Mouse (Mus musculus) CH12.LX (cell line): Measurements from ENCODE around the gene Disp3. TPM values are rescaled to one million over a fixed set of nuclear protein-coding genes. Genes with fewer than 3 reads are reported as not detected.

Experiments
- DNase-seq: peaks from one replicate; pipeline ENCODE4 v3.0.0-alpha.2; 2013; ENCODE audit errors: extremely low read depth
- H3K27ac ChIP-seq: 2 replicates; pipeline ENCODE4 v1.5.1; 2012; ENCODE audit warnings: low read depth, mild to moderate bottlenecking, control low read depth, moderate library complexity; ENCODE audit not compliant: insufficient read depth
- H3K27me3 ChIP-seq: replicated peaks from 2 replicates; pipeline ENCODE3; 2012; ENCODE audit warnings: inconsistent platforms
- H3K36me3 ChIP-seq, 2 experiments: replicated peaks in 1 of 2; 2 replicates each; pipeline versions ENCODE3 to v1.6.1; 2012; ENCODE audit warnings: inconsistent platforms in 1 of 2, low read length in 1 of 2, mild to moderate bottlenecking in 1 of 2, mixed read lengths in 1 of 2, moderate library complexity in 1 of 2; ENCODE audit not compliant: control insufficient read depth in 1 of 2, insufficient read depth in 1 of 2
- H3K4me1 ChIP-seq, 2 experiments: 2 replicates each; pipeline ENCODE4 v1.6.1; 2012; ENCODE audit warnings: inconsistent platforms in 1 of 2, moderate library complexity in 1 of 2; ENCODE audit not compliant: insufficient read depth in 2 of 2, control insufficient read depth in 1 of 2
- H3K4me2 ChIP-seq: 2 replicates; pipeline ENCODE4 v1.6.1; 2012; ENCODE audit warnings: low read depth, mild to moderate bottlenecking, control low read depth; ENCODE audit not compliant: poor library complexity, insufficient read depth, severe bottlenecking
- H3K4me3 ChIP-seq, 3 experiments: fragments of 150-350 bp in 1 of 3; sonication (generic) in 1 of 3; replicated peaks in 1 of 3; 2 replicates each; pipeline versions ENCODE3 to v1.5.1; 2011 to 2012; ENCODE audit warnings: low read depth in 2 of 3, low read length in 2 of 3, mild to moderate bottlenecking in 2 of 3, moderate library complexity in 2 of 3, control low read depth in 1 of 3, improper control_type of control experiment in 1 of 3, inconsistent platforms in 1 of 3, mixed read lengths in 1 of 3; ENCODE audit not compliant: poor library complexity in 1 of 3
- H3K79me2 ChIP-seq: replicated peaks from 2 replicates; pipeline ENCODE4 v1.6.1; 2012; ENCODE audit warnings: mild to moderate bottlenecking, moderate library complexity; ENCODE audit not compliant: control insufficient read depth, poor library complexity, insufficient read depth, severe bottlenecking; ENCODE audit errors: extremely low read depth
- H3K9ac ChIP-seq: 2 replicates; pipeline ENCODE4 v1.6.1; 2012; ENCODE audit warnings: low read depth, mild to moderate bottlenecking, control low read depth, moderate library complexity; ENCODE audit not compliant: insufficient read depth
- H3K9me3 ChIP-seq: replicated peaks from 2 replicates; pipeline ENCODE3; 2012; ENCODE audit warnings: low read length, inconsistent platforms, mixed read lengths
- BHLHE40 ChIP-seq: IDR thresholded peaks from 2 replicates; pipeline ENCODE4 v1.6.1; 2011; ENCODE audit warnings: mild to moderate bottlenecking, low read depth, low read length, improper control_type of control experiment
- CHD1 ChIP-seq: IDR thresholded peaks from 2 replicates; pipeline ENCODE4 v1.6.1; 2012; ENCODE audit warnings: low read depth, low read length, improper control_type of control experiment, inconsistent platforms
- CHD2 ChIP-seq: IDR thresholded peaks from 2 replicates; pipeline ENCODE4 v1.6.1; 2011; ENCODE audit warnings: low read length, improper control_type of control experiment
- CTCF ChIP-seq, 2 experiments: IDR thresholded peaks in 1 of 2; conservative IDR thresholded peaks in 1 of 2; 2 replicates each; pipeline ENCODE4 v1.5.1; 2011 to 2012; ENCODE audit warnings: low read depth in 2 of 2, low read length in 2 of 2, improper control_type of control experiment in 1 of 2, inconsistent platforms in 1 of 2, mild to moderate bottlenecking in 1 of 2, moderate library complexity in 1 of 2
- ELF1 ChIP-seq: IDR thresholded peaks from 2 replicates; pipeline ENCODE4 v1.6.1; 2014; ENCODE audit warnings: low read depth, mild to moderate bottlenecking, inconsistent platforms, low read length, improper control_type of control experiment
- EP300 ChIP-seq: IDR thresholded peaks from 2 replicates; pipeline ENCODE4 v1.6.1; 2011; ENCODE audit warnings: low read length, improper control_type of control experiment
- ETS1 ChIP-seq: conservative IDR thresholded peaks from 2 replicates; pipeline ENCODE4 v1.6.1; 2012; ENCODE audit warnings: low read depth, mild to moderate bottlenecking, inconsistent platforms, low read length, improper control_type of control experiment, moderate library complexity
- HCFC1 ChIP-seq: IDR thresholded peaks from 2 replicates; pipeline ENCODE4 v1.6.1; 2012; ENCODE audit warnings: low read depth, mild to moderate bottlenecking, inconsistent platforms, low read length, improper control_type of control experiment
- JUN ChIP-seq: IDR thresholded peaks from 2 replicates; pipeline ENCODE4 v1.6.1; 2011; ENCODE audit warnings: low read depth, mild to moderate bottlenecking, low read length, improper control_type of control experiment, moderate library complexity; ENCODE audit not compliant: insufficient read depth
- JUND ChIP-seq: conservative IDR thresholded peaks from 2 replicates; pipeline ENCODE4 v1.6.1; 2011; ENCODE audit warnings: low read depth, low read length, improper control_type of control experiment
- MAFK ChIP-seq: IDR thresholded peaks from 2 replicates; pipeline ENCODE4 v1.6.1; 2011; ENCODE audit warnings: low read length, improper control_type of control experiment; ENCODE audit not compliant: insufficient replicate concordance
- MAX ChIP-seq: IDR thresholded peaks from 2 replicates; pipeline ENCODE4 v1.6.1; 2011; ENCODE audit warnings: low read length, improper control_type of control experiment
- MEF2A ChIP-seq: IDR thresholded peaks from 2 replicates; pipeline ENCODE4 v1.6.1; 2014; ENCODE audit warnings: low read depth, mild to moderate bottlenecking, inconsistent platforms, low read length, improper control_type of control experiment, borderline replicate concordance
- MYC ChIP-seq: IDR thresholded peaks from 2 replicates; pipeline ENCODE4 v1.6.1; 2011; ENCODE audit warnings: low read depth, mild to moderate bottlenecking, improper control_type of control experiment, low read length
- NELFE ChIP-seq: IDR thresholded peaks from 2 replicates; pipeline ENCODE4 v1.6.1; 2011; ENCODE audit warnings: low read depth, low read length, improper control_type of control experiment
- POLR2A ChIP-seq: IDR thresholded peaks from 2 replicates; pipeline ENCODE4 v1.6.1; 2011; ENCODE audit warnings: low read depth, mild to moderate bottlenecking, improper control_type of control experiment, low read length
- POLR2AphosphoS2 ChIP-seq: IDR thresholded peaks from 2 replicates; pipeline ENCODE4 v1.6.1; 2011; ENCODE audit warnings: low read depth, low read length, improper control_type of control experiment
- RCOR1 ChIP-seq: conservative IDR thresholded peaks from 2 replicates; pipeline ENCODE4 v1.6.1; 2012; ENCODE audit warnings: low read depth, mild to moderate bottlenecking, inconsistent platforms, low read length, improper control_type of control experiment
- SIN3A ChIP-seq: IDR thresholded peaks from 2 replicates; pipeline ENCODE4 v1.6.1; 2012; ENCODE audit warnings: low read length, improper control_type of control experiment, inconsistent platforms
- SMC3 ChIP-seq: IDR thresholded peaks from 2 replicates; pipeline ENCODE4 v1.6.1; 2011; ENCODE audit warnings: low read depth, low read length, improper control_type of control experiment
- TBP ChIP-seq: conservative IDR thresholded peaks from 2 replicates; pipeline ENCODE4 v1.6.1; 2011; ENCODE audit warnings: low read depth, low read length, improper control_type of control experiment
- TCF12 ChIP-seq: IDR thresholded peaks from 2 replicates; pipeline ENCODE4 v1.6.1; 2014; ENCODE audit warnings: low read depth, mild to moderate bottlenecking, inconsistent platforms, low read length, improper control_type of control experiment
- UBTF ChIP-seq: IDR thresholded peaks from 2 replicates; pipeline ENCODE4 v1.6.1; 2012; ENCODE audit warnings: low read depth, mild to moderate bottlenecking, inconsistent platforms, low read length, improper control_type of control experiment, moderate library complexity
- USF1 ChIP-seq: IDR thresholded peaks from 2 replicates; pipeline ENCODE4 v1.6.1; 2014; ENCODE audit warnings: low read depth, mild to moderate bottlenecking, inconsistent platforms, low read length, improper control_type of control experiment
- USF2 ChIP-seq: conservative IDR thresholded peaks from 2 replicates; pipeline ENCODE4 v1.6.1; 2011; ENCODE audit warnings: low read depth, low read length, improper control_type of control experiment
- ZKSCAN1 ChIP-seq: IDR thresholded peaks from 2 replicates; pipeline ENCODE4 v1.6.1; 2012; ENCODE audit warnings: low read depth, inconsistent platforms, low read length, improper control_type of control experiment, borderline replicate concordance
- ZMIZ1 ChIP-seq: IDR thresholded peaks from 2 replicates; pipeline ENCODE4 v1.6.1; 2012; ENCODE audit warnings: low read depth, mild to moderate bottlenecking, inconsistent platforms, low read length, improper control_type of control experiment
- ZNF384 ChIP-seq: IDR thresholded peaks from 2 replicates; pipeline ENCODE4 v1.6.1; 2012; ENCODE audit warnings: low read depth, low read length, improper control_type of control experiment, inconsistent platforms
- dilution Hi-C: fragments of 300-500 bp; cut with MboI; formaldehyde crosslinking; loops from 2 replicates; pipeline ENCODE4 v1.14.3; 2020; ENCODE audit warnings: low sequenced_read_pairs; ENCODE audit not compliant: extremely low pct_unique_long_range_greater_than_20kb, extremely low pct_ligation_motif_present
- in situ Hi-C: fragments of 300-500 bp; cut with MboI; formaldehyde crosslinking; loops from 3 replicates; pipeline ENCODE4 v1.14.3; 2019; ENCODE audit warnings: low sequenced_read_pairs, low pct_ligation_motif_present, low pct_unique_long_range_greater_than_20kb, mixed read lengths
- polyA plus RNA-seq: library from polyadenylated mRNA; unstranded; fragments of >175 nt; gene quantifications from 2 replicates; pipeline ENCODE4 v1.2.1, GENCODE M21; 2012; ENCODE audit warnings: low read depth; ENCODE audit not compliant: insufficient read length
- total RNA-seq, 2 experiments: library from RNA; depleted of rRNA; stranded (reverse); fragments of 300-350 nt in 1 of 2; fragments of >200 nt in 1 of 2; gene quantifications; 2 replicates each; pipeline ENCODE4 v1.2.3; 2012 to 2014

Gene Disp3
- total and polyA plus RNA-seq, 3 experiments, result not detected

- Histone ChIP-seq H3K27ac (no peak overlapping the region), H3K9ac (no peak overlapping the region), H3K27me3 (peaks cover 93% of the 10 kb centered on the region), H3K4me3 (no peak overlapping the region), H3K36me3 (no peaks in the 10 kb centered on the region), H3K79me2 (no peaks in the 10 kb centered on the region), H3K4me1 (no peaks in the 10 kb centered on the region), H3K9me3 (no peaks in the 10 kb centered on the region), H3K4me2 (no peak overlapping the region)
- dilution Hi-C loops (no loop called here), in situ Hi-C loops (no loop called here)
- TF ChIP-seq HCFC1 (no peak), MEF2A (no peak), MAFK (no peak), TCF12 (no peak), POLR2AphosphoS2 (no peak), CTCF (conservative IDR thresholded peaks at IDR 0.05 in 1 of 2, IDR thresholded peaks at IDR 0.05 in 1 of 2; ENCODE audit: low read depth in 2 of 2, low read length in 2 of 2) (no peak), ELF1 (no peak)
- no peak for DNase-seq
These were observed 22.4 kb upstream of the Disp3 start for GRCm38 (mm10) chr4:148310126-148310525.

GRCm38 (mm10) chr4:148306406-148307083 lies 18.8 kb upstream of the Disp3 start:
- DNase-seq, result no peak
- H3K27me3 ChIP-seq, result peaks cover 83% of the 10 kb centered on the region
- H3K4me3 ChIP-seq, result no peak overlapping the region

GRCm38 (mm10) chr4:148298720-148299119 lies 11.0 kb upstream of the Disp3 start:
- Histone ChIP-seq H3K4me1 (peaks cover 0 to 3% of the 10 kb centered on the region in 2 experiments; a peak in 1 of 4 replicates), H3K27me3 (peaks cover 49% of the 10 kb centered on the region), H3K4me3 (no peak overlapping the region), H3K4me2 (no peak overlapping the region), H3K79me2 (no peaks in the 10 kb centered on the region), H3K9me3 (no peaks in the 10 kb centered on the region), H3K9ac (no peak overlapping the region), H3K36me3 (no peaks in the 10 kb centered on the region), H3K27ac (no peak overlapping the region)
- no peak for DNase-seq
- dilution Hi-C loops, result no loop called here
- in situ Hi-C loops, result no loop called here
- no peak for TF ChIP-seq ETS1
- no peak for TF ChIP-seq BHLHE40
- TF ChIP-seq POLR2AphosphoS2, result no peak
- TF ChIP-seq NELFE, result no peak
- no peak for TF ChIP-seq MYC
- no peak for TF ChIP-seq ZMIZ1
- TF ChIP-seq JUND, result no peak
- no peak for TF ChIP-seq JUN
- TF ChIP-seq SMC3, result no peak
- no peak for TF ChIP-seq CHD2
- TF ChIP-seq USF2, result no peak
- TF ChIP-seq ELF1, result no peak
- TF ChIP-seq SIN3A, result no peak

More at GRCm38 (mm10) chr4:148306406-148307083, 18.8 kb upstream of the Disp3 start:
- Histone ChIP-seq H3K4me1 (no peaks in the 10 kb centered on the region), H3K79me2 (no peaks in the 10 kb centered on the region), H3K9me3 (no peaks in the 10 kb centered on the region), H3K9ac (no peak overlapping the region), H3K36me3 (no peaks in the 10 kb centered on the region), H3K27ac (no peak overlapping the region), H3K4me2 (no peak overlapping the region)
- TF ChIP-seq ZMIZ1 (no peak), POLR2A (no peak), RCOR1 (no peak), ZKSCAN1 (no peak), EP300 (no peak), TBP (no peak), USF1 (no peak), ELF1 (no peak), MAX (no peak), UBTF (no peak), CTCF (conservative IDR thresholded peaks at IDR 0.05 in 1 of 2, IDR thresholded peaks at IDR 0.05 in 1 of 2; ENCODE audit: low read depth in 2 of 2, low read length in 2 of 2) (no peak), ZNF384 (no peak), CHD1 (no peak), SMC3 (no peak)
- in situ Hi-C loops (no loop called here), dilution Hi-C loops (no loop called here)
